Mouse (Mus musculus) testis, adult 2 months (tissue): Measurements from ENCODE around the gene Camta1.

Source experiments
- CTCF ChIP-seq: fragments of 200-500 bp; IDR thresholded peaks from 2 replicates; pipeline ENCODE4 v1.5.1; 2012; ENCODE audit warnings: low read depth, mild to moderate bottlenecking, inconsistent platforms, low read length, moderate library complexity; ENCODE audit not compliant: control insufficient read depth, insufficient read depth, insufficient replicate concordance
- POLR2A ChIP-seq: fragments of 200-500 bp; IDR thresholded peaks from 2 replicates; pipeline ENCODE4 v1.6.1; 2012; ENCODE audit warnings: low read depth, mild to moderate bottlenecking, inconsistent platforms, low read length, moderate library complexity; ENCODE audit not compliant: control insufficient read depth

DNA sequence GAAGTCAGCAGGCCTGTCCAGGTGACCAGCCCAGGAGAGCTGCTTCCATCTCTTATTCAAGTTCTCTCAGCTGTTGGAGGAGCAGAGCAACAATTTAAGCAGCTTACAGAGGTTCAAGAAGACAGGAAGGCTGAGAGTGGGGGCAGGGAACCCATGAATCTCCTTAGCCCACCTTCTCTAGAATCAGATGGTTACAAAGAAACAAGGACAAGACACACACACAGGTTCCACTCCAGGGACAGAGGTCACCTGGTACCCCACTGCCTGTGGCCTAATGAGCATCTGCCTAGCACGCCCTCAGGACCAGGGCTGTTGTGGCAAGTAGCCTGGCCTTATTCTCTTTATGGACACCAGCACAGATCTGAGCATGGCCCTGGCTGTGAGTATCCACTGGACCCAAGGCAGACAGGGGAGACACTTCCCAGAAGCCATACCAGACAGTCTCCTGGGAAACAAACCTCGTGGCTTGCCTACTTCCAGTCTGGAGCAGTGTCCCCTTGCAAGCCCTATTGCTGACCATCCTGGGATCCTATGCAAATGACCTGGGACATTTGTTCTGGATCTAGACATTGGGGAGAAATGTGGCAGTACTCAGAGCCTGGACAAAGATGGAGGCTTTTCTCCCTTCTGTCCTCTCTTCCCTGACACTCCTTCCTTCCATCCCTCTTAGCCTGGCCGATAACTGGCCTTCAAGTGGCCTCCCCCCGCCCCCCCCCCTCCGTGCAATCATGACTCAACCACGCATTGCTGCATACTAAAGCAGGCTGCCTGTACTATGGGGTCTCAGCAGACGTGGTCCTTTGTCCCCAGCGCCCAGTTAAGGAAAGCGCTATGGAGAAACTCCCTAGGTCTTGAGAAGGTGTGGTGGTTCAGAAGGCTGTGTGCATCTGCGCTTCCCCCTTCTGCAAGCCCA is 733.8 kb downstream of the Camta1 start:
- TF ChIP-seq CTCF = no peak
- TF ChIP-seq POLR2A = no peak
